10 mouse cellular contexts compared by ENCODE assay signal in genomic region chr9:68716961-68717360, GRCm38 (mm10).
DNase-seq lines count a peak whose midpoint lies in the region; ATAC-seq and TF ChIP-seq lines count a peak whose summit lies in the region.
"Had no signal": no experiment of that assay in that cellular context is flagged by ENCODE, and none has a peak within 500 bp of the region (broad histone marks: within the 10 kb centered on the region; RNA-seq: fewer than 3 reads in every experiment).

No protein-coding gene starts in this region.

- peak; percentile 71 for TF ChIP-seq CTCF in left cerebral cortex, adult 2 months (IDR thresholded peaks at IDR 0.05)
- peak; percentile 63 for TF ChIP-seq CTCF in hindbrain, postnatal 0 days (IDR thresholded peaks at IDR 0.05; ENCODE audit: low read depth)

- no peak overlapping the region for H3K4me3 ChIP-seq in left cerebral cortex, adult 2 months
- no peak overlapping the region for H3K4me3 ChIP-seq in hindbrain, postnatal 0 days (ENCODE audit: low read length)
- H3K4me3 ChIP-seq: heart, embryonic 13.5 days; megakaryocyte, embryonic 14.5 days had no signal

- no peak for ATAC-seq in hindbrain, postnatal 0 days

- no peaks in the 10 kb centered on the region for H3K9me3 ChIP-seq in hindbrain, postnatal 0 days (ENCODE audit: low read length)
- H3K9me3 ChIP-seq: heart, embryonic 13.5 days had no signal

- no peak overlapping the region for H3K9ac ChIP-seq in hindbrain, postnatal 0 days (replicated peaks; ENCODE audit: low read length)
- H3K9ac ChIP-seq: heart, embryonic 13.5 days had no signal

- 20% methylated on average over 5 of the region's 5 CpGs for WGBS in hindbrain, postnatal 0 days

- H3K4me2 ChIP-seq in hindbrain, postnatal 0 days (ENCODE audit: low read depth, low read length) = no peak overlapping the region
- H3K4me2 ChIP-seq: heart, embryonic 13.5 days had no signal

- H3K36me3 ChIP-seq in hindbrain, postnatal 0 days (ENCODE audit: insufficient read depth, low read length) = no peaks in the 10 kb centered on the region
- H3K36me3 ChIP-seq: heart, embryonic 13.5 days had no signal

- H3K27ac ChIP-seq in left cerebral cortex, adult 2 months = no peak overlapping the region
- no peak overlapping the region for H3K27ac ChIP-seq in hindbrain, postnatal 0 days
- H3K27ac ChIP-seq: heart, embryonic 13.5 days had no signal

- DNase-seq in cerebellum, postnatal 36 days = peak; percentile 47 to 52
- DNase-seq in cerebellum, adult 11 months = no peak
- peak in 1 of 2 experiments; percentile 29 for DNase-seq in left cerebral cortex, adult 2 months (ENCODE audit: extremely low spot score in 1 of 2, low spot score in 2 of 2)
- DNase-seq in left cerebral cortex, adult 11 months (ENCODE audit: low spot score) = no peak
- DNase-seq in adrenal gland, postnatal 25 days = peak; percentile 28
- DNase-seq in hindbrain, postnatal 0 days (ENCODE audit: low spot score) = peak; percentile 40
- DNase-seq in mesoderm, embryonic 11.5 days (ENCODE audit: low read depth, low spot score) = peak; percentile 62
- no peak for DNase-seq in urinary bladder, postnatal 4 days (ENCODE audit: low spot score in 2 of 2)

- intact Hi-C loops in left cerebral cortex, adult 2 months (cut with DNase I) = loop anchor here (1.0 to 10.0 kb wide), 2 partner anchors 462 to 702 kb away; no protein-coding TSS in a partner anchor

- 0 out of 2 replicates have a peak, but pooled peaks cover 7% of the 10 kb centered on the region for H3K4me1 ChIP-seq in hindbrain, postnatal 0 days (ENCODE audit: insufficient read depth, low read length)
- H3K4me1 ChIP-seq: heart, embryonic 13.5 days; megakaryocyte, embryonic 14.5 days had no signal

- no peaks in the 10 kb centered on the region for H3K27me3 ChIP-seq in hindbrain, postnatal 0 days (ENCODE audit: insufficient read depth, low read length)
- H3K27me3 ChIP-seq: heart, embryonic 13.5 days; megakaryocyte, embryonic 14.5 days had no signal

Comparison
In these comparisons a context has a peak if more than half of its experiments do, and no peak if none do; other contexts are left out.
1. DNase-seq: peak in cerebellum, postnatal 36 days (2 of 2), adrenal gland, postnatal 25 days (single experiment), hindbrain, postnatal 0 days (single experiment) and mesoderm, embryonic 11.5 days (single experiment); none in cerebellum, adult 11 months (single experiment), left cerebral cortex, adult 11 months (single experiment) and urinary bladder, postnatal 4 days (0 of 2).